Mouse (Mus musculus): ENCODE data around the gene Nfu1.

The Nfu1 gene

DNA sequence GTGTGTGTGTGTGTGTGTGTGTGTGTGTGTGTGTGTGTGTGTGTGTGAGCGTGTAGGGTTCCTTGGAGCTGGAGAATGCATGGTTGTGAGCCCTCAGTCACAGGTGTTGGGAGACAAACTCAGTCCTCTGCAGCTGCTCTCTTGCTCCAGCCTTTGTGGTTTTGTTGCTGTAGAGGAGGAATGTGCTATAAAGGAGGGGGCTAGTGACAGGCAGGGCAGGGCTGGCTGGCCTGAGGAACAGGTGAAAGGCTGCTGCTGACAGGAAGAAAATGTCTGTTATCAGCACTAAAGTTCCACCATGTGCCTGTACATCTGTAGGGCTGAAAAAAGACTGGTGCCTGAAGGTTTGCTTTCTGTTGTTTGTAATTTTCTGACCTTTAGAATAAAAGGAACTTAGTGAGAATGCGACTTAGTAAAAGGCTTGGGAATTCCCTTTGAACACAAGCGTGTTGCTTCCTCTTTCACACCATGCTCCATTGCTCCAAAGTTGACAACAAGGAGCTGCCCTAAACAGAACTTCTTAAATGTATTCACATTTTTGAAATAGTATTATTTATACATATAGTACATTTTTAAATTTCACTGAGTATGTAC, 66.2 kb downstream of the Nfu1 start:
- DNase-seq = no peak

All from retina, postnatal 1 day (tissue).